Mouse (Mus musculus) testis, adult 2 months (tissue): Measurements from ENCODE around the gene Pbx3. TPM values are rescaled to one million over a fixed set of nuclear protein-coding genes. Genes with fewer than 3 reads are reported as not detected.

Experiments used
- H3K27ac ChIP-seq: fragments of 200-500 bp; 2 replicates; pipeline ENCODE4 v1.5.1; 2012; ENCODE audit warnings: low read depth, low read length; ENCODE audit not compliant: control insufficient read depth, insufficient read depth
- H3K27me3 ChIP-seq: fragments of 200-500 bp; 2 replicates; pipeline ENCODE4 v1.6.1; 2012; ENCODE audit warnings: mild to moderate bottlenecking, low read length, moderate library complexity; ENCODE audit not compliant: control insufficient read depth, insufficient read depth
- H3K36me3 ChIP-seq: fragments of 200-500 bp; 2 replicates; pipeline ENCODE4 v1.6.1; 2012; ENCODE audit warnings: mild to moderate bottlenecking, low read length; ENCODE audit not compliant: control insufficient read depth, insufficient read depth
- H3K4me1 ChIP-seq: fragments of 200-500 bp; 2 replicates; pipeline ENCODE4 v1.6.1; 2012; ENCODE audit warnings: low read length; ENCODE audit not compliant: control insufficient read depth, insufficient read depth
- H3K4me3 ChIP-seq: fragments of 200-500 bp; 2 replicates; pipeline ENCODE4 v1.5.1; 2012; ENCODE audit warnings: low read depth, mild to moderate bottlenecking, low read length, moderate library complexity, mixed read lengths; ENCODE audit not compliant: control insufficient read depth
- CTCF ChIP-seq: fragments of 200-500 bp; IDR thresholded peaks from 2 replicates; pipeline ENCODE4 v1.5.1; 2012; ENCODE audit warnings: low read depth, mild to moderate bottlenecking, inconsistent platforms, low read length, moderate library complexity; ENCODE audit not compliant: control insufficient read depth, insufficient read depth, insufficient replicate concordance
- POLR2A ChIP-seq: fragments of 200-500 bp; IDR thresholded peaks from 2 replicates; pipeline ENCODE4 v1.6.1; 2012; ENCODE audit warnings: low read depth, mild to moderate bottlenecking, inconsistent platforms, low read length, moderate library complexity; ENCODE audit not compliant: control insufficient read depth
- polyA plus RNA-seq: library from polyadenylated mRNA; depleted of rRNA; stranded (reverse); fragments of >200 nt; gene quantifications from 2 replicates; pipeline ENCODE4 v1.2.3, GENCODE M21; 2012; rRNA removed

The Pbx3 gene
- polyA plus RNA-seq, 1 experiment = 5.9 TPM

GRCm38 (mm10) chr2:34127871-34128270 is 245.1 kb downstream of the Pbx3 start:
- no peak overlapping the region for H3K27ac ChIP-seq
- no peak overlapping the region for H3K4me3 ChIP-seq
- H3K27me3 ChIP-seq = no peaks in the 10 kb centered on the region
- H3K36me3 ChIP-seq = no peaks in the 10 kb centered on the region
- no peaks in the 10 kb centered on the region for H3K4me1 ChIP-seq
- no peak for TF ChIP-seq CTCF
- no peak for TF ChIP-seq POLR2A

- Histone ChIP-seq H3K27ac (no peak overlapping the region), H3K27me3 (no peaks in the 10 kb centered on the region), H3K4me3 (no peak overlapping the region), H3K36me3 (no peaks in the 10 kb centered on the region), H3K4me1 (no peaks in the 10 kb centered on the region)
- TF ChIP-seq CTCF (no peak), POLR2A (no peak)
Measured at GRCm38 (mm10) chr2:34123896-34124295, 249.0 kb downstream of the Pbx3 start.

Other genes starting within 250 kb of the Pbx3 start
- gene Mapkap1, start 33.6 kb upstream of the Pbx3 start, polyA plus RNA-seq = 52.1 and 64.3 TPM in 2 replicates